Mouse (Mus musculus) liver, postnatal 0 days (tissue): Measurements from ENCODE around the gene Olfr1282.

Experiments
- CTCF ChIP-seq: sonication (generic); IDR thresholded peaks from 2 replicates; pipeline ENCODE4 v1.5.1; 2016; ENCODE audit warnings: antibody characterized with exemption, low read depth
- EP300 ChIP-seq: IDR thresholded peaks from 2 replicates; pipeline ENCODE4 v1.6.1; 2016; ENCODE audit warnings: antibody characterized with exemption, low read depth, mild to moderate bottlenecking

DNA sequence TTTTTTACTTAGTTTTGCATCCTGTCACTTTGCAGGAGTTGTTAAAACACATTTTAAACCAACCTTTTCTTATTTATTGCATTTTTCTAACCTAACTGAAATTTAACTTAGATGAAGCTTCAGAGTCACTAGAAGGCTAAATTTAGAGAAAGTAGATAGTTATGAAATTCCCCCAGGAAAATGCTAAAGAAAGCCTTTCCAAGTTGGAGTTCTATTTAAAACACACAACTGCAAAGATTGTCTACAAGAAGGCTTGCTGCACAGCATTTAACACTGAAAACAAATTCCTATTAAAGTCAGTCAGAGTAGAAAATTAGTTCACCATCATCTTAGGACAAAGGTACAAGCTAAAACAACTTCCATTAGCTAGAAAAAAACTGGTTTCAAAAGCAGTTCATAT lies 35.5 kb downstream of the Olfr1282 start, which contains the start of gene Olfr1279:
- TF ChIP-seq CTCF (no peak), EP300 (no peak)
